Mouse (Mus musculus): ENCODE data around the gene Nckap5. TPM values are rescaled to one million over a fixed set of nuclear protein-coding genes. Genes with fewer than 3 reads are reported as not detected.
"Not testable (repeated sequence)": the region's sequence is repeated elsewhere in the genome, so short reads cannot be mapped to it uniquely, and the experiment has no call there.

Gene Nckap5
- polyA plus RNA-seq, 1 experiment from 2014 or later: 1.1 TPM

- no peak overlapping the region for H3K4me3 ChIP-seq (ENCODE audit: low read depth, low read length)
- DNase-seq (peak; percentile 54), ATAC-seq (peak; percentile 62)
- peaks cover under 1% of the 10 kb centered on the region; the same call in 1 of the 2 replicates for H3K27me3 ChIP-seq (ENCODE audit: insufficient read depth, low read length)
- H3K27ac ChIP-seq (ENCODE audit: low read depth): no peak overlapping the region
- TF ChIP-seq EP300 (IDR thresholded peaks at IDR 0.05; ENCODE audit: low read depth): no peak
- no peak for TF ChIP-seq CTCF (IDR thresholded peaks at IDR 0.05; ENCODE audit: low read depth)
- WGBS (ENCODE audit: insufficient replicate concordance): 16% methylated on average over 9 of the region's 9 CpGs
- H3K4me1 ChIP-seq (ENCODE audit: insufficient read depth): peaks cover 2% of the 10 kb centered on the region; the same call in 1 of the 2 replicates
- no peaks in the 10 kb centered on the region for H3K36me3 ChIP-seq (replicated peaks; ENCODE audit: insufficient read depth, low read length)
- no peak overlapping the region for H3K4me2 ChIP-seq (ENCODE audit: low read depth, low read length)
- H3K9ac ChIP-seq (replicated peaks): no peak overlapping the region
- 0 out of 2 replicates have a peak, but pooled peaks cover 2% of the 10 kb centered on the region for H3K9me3 ChIP-seq (ENCODE audit: low read length)
Observed at GRCm38 (mm10) chr1:126817381-126818034, 13.1 kb downstream of the Nckap5 start.

GRCm38 (mm10) chr1:126806994-126807611 lies 23.5 kb downstream of the Nckap5 start:
- DNase-seq: no peak
- Histone ChIP-seq H3K4me2 (ENCODE audit: low read depth, low read length) (no peak overlapping the region), H3K9ac (replicated peaks) (no peak overlapping the region), H3K27me3 (ENCODE audit: insufficient read depth, low read length) (no peaks in the 10 kb centered on the region), H3K36me3 (replicated peaks; ENCODE audit: insufficient read depth, low read length) (no peaks in the 10 kb centered on the region), H3K9me3 (ENCODE audit: low read length) (no peaks in the 10 kb centered on the region), H3K4me3 (ENCODE audit: low read depth, low read length) (no peak overlapping the region), H3K27ac (ENCODE audit: low read depth) (no peak overlapping the region), H3K4me1 (ENCODE audit: insufficient read depth) (no peaks in the 10 kb centered on the region)
- ATAC-seq: no peak
- TF ChIP-seq CTCF (IDR thresholded peaks at IDR 0.05; ENCODE audit: low read depth) (no peak), EP300 (IDR thresholded peaks at IDR 0.05; ENCODE audit: low read depth) (no peak)
- WGBS (ENCODE audit: insufficient replicate concordance): 66% methylated on average over 3 of the region's 3 CpGs

- H3K9me3 ChIP-seq (ENCODE audit: low read length): no peaks in the 10 kb centered on the region
- H3K4me3 ChIP-seq (ENCODE audit: low read depth, low read length): no peak overlapping the region
- H3K4me2 ChIP-seq (ENCODE audit: low read depth, low read length): no peak overlapping the region
- no peaks in the 10 kb centered on the region for H3K36me3 ChIP-seq (replicated peaks; ENCODE audit: insufficient read depth, low read length)
- no peaks in the 10 kb centered on the region for H3K4me1 ChIP-seq (ENCODE audit: insufficient read depth)
- no peak overlapping the region for H3K9ac ChIP-seq (replicated peaks)
- no peak for ATAC-seq
- TF ChIP-seq EP300 (IDR thresholded peaks at IDR 0.05; ENCODE audit: low read depth): no peak
- no peak for TF ChIP-seq CTCF (IDR thresholded peaks at IDR 0.05; ENCODE audit: low read depth)
- DNase-seq: no peak
- no peaks in the 10 kb centered on the region for H3K27me3 ChIP-seq (ENCODE audit: insufficient read depth, low read length)
- H3K27ac ChIP-seq (ENCODE audit: low read depth): no peak overlapping the region
- 59% methylated on average over 7 of the region's 7 CpGs for WGBS (ENCODE audit: insufficient replicate concordance)
Observed at GRCm38 (mm10) chr1:126806548-126806947, 24.1 kb downstream of the Nckap5 start.

- no peak for DNase-seq
- Histone ChIP-seq H3K4me1 (ENCODE audit: insufficient read depth) (no peaks in the 10 kb centered on the region), H3K9me3 (ENCODE audit: low read length) (no peaks in the 10 kb centered on the region), H3K27ac (ENCODE audit: low read depth) (no peak overlapping the region), H3K9ac (replicated peaks) (no peak overlapping the region), H3K36me3 (replicated peaks; ENCODE audit: insufficient read depth, low read length) (no peaks in the 10 kb centered on the region), H3K4me3 (ENCODE audit: low read depth, low read length) (no peak overlapping the region), H3K4me2 (ENCODE audit: low read depth, low read length) (no peak overlapping the region), H3K27me3 (ENCODE audit: insufficient read depth, low read length) (no peaks in the 10 kb centered on the region)
- no peak for ATAC-seq
- TF ChIP-seq EP300 (IDR thresholded peaks at IDR 0.05; ENCODE audit: low read depth) (no peak), CTCF (IDR thresholded peaks at IDR 0.05; ENCODE audit: low read depth) (no peak)
- WGBS (ENCODE audit: insufficient replicate concordance): 64% methylated on average over 3 of the region's 3 CpGs
Observed at GRCm38 (mm10) chr1:126802405-126802804, 28.2 kb downstream of the Nckap5 start.

GRCm38 (mm10) chr1:126801706-126802105 lies 28.9 kb downstream of the Nckap5 start:
- Histone ChIP-seq H3K4me1 (ENCODE audit: insufficient read depth) (no peaks in the 10 kb centered on the region), H3K4me3 (ENCODE audit: low read depth, low read length) (no peak overlapping the region), H3K9me3 (ENCODE audit: low read length) (no peaks in the 10 kb centered on the region), H3K27ac (ENCODE audit: low read depth) (no peak overlapping the region), H3K4me2 (ENCODE audit: low read depth, low read length) (no peak overlapping the region), H3K9ac (replicated peaks) (no peak overlapping the region), H3K36me3 (replicated peaks; ENCODE audit: insufficient read depth, low read length) (no peaks in the 10 kb centered on the region), H3K27me3 (ENCODE audit: insufficient read depth, low read length) (no peaks in the 10 kb centered on the region)
- TF ChIP-seq CTCF (IDR thresholded peaks at IDR 0.05; ENCODE audit: low read depth) (no peak), EP300 (IDR thresholded peaks at IDR 0.05; ENCODE audit: low read depth) (no peak)
- DNase-seq (no peak), ATAC-seq (no peak)
- WGBS (ENCODE audit: insufficient replicate concordance): 70% methylated on average over 8 of the region's 8 CpGs

GRCm38 (mm10) chr1:126799379-126799798 lies 31.2 kb downstream of the Nckap5 start:
- ATAC-seq: no peak
- no peak for DNase-seq
- WGBS (ENCODE audit: insufficient replicate concordance): 83% methylated on average over 11 of the region's 11 CpGs

GRCm38 (mm10) chr1:126780354-126780941 lies 50.2 kb downstream of the Nckap5 start:
- H3K27me3 ChIP-seq (ENCODE audit: insufficient read depth, low read length); H3K9me3 ChIP-seq (ENCODE audit: low read length); H3K27ac ChIP-seq (ENCODE audit: low read depth); H3K36me3 ChIP-seq (replicated peaks; ENCODE audit: insufficient read depth, low read length); DNase-seq; ATAC-seq; H3K4me3 ChIP-seq (ENCODE audit: low read depth, low read length); H3K4me1 ChIP-seq (ENCODE audit: insufficient read depth); H3K4me2 ChIP-seq (ENCODE audit: low read depth, low read length); H3K9ac ChIP-seq (replicated peaks): not testable (repeated sequence)
- no CpG with 5 or more reads among the region's 2 CpGs for WGBS (ENCODE audit: insufficient replicate concordance)

More at GRCm38 (mm10) chr1:126799379-126799798, 31.2 kb downstream of the Nckap5 start:
- H3K4me2 ChIP-seq (ENCODE audit: low read depth, low read length): no peak overlapping the region
- H3K27me3 ChIP-seq (ENCODE audit: insufficient read depth, low read length): no peaks in the 10 kb centered on the region
- no peaks in the 10 kb centered on the region for H3K4me1 ChIP-seq (ENCODE audit: insufficient read depth)
- H3K4me3 ChIP-seq (ENCODE audit: low read depth, low read length): no peak overlapping the region
- no peaks in the 10 kb centered on the region for H3K36me3 ChIP-seq (replicated peaks; ENCODE audit: insufficient read depth, low read length)
- no peak overlapping the region for H3K9ac ChIP-seq (replicated peaks)
- no peak overlapping the region for H3K27ac ChIP-seq (ENCODE audit: low read depth)
- no peaks in the 10 kb centered on the region for H3K9me3 ChIP-seq (ENCODE audit: low read length)
- TF ChIP-seq EP300 (IDR thresholded peaks at IDR 0.05; ENCODE audit: low read depth) (no peak), CTCF (IDR thresholded peaks at IDR 0.05; ENCODE audit: low read depth) (no peak)

- not testable (repeated sequence) for H3K36me3 ChIP-seq (replicated peaks; ENCODE audit: insufficient read depth, low read length); H3K27me3 ChIP-seq (ENCODE audit: insufficient read depth, low read length); H3K9ac ChIP-seq (replicated peaks); H3K4me3 ChIP-seq (ENCODE audit: low read depth, low read length); ATAC-seq; H3K9me3 ChIP-seq (ENCODE audit: low read length); H3K4me1 ChIP-seq (ENCODE audit: insufficient read depth); DNase-seq; H3K27ac ChIP-seq (ENCODE audit: low read depth); H3K4me2 ChIP-seq (ENCODE audit: low read depth, low read length)
- no CpG with 5 or more reads among the region's 6 CpGs for WGBS (ENCODE audit: insufficient replicate concordance)
Observed at GRCm38 (mm10) chr1:126773947-126774346, 56.7 kb downstream of the Nckap5 start.

All from liver, postnatal 0 days (tissue).